In genomic region chr7:31017104-31017901, GRCm38 (mm10) we compare ENCODE assay signal across 8 mouse cellular contexts. TPM values are rescaled to one million over a fixed set of nuclear protein-coding genes. Genes with fewer than 3 reads are reported as not detected.
DNase-seq lines count a peak whose midpoint lies in the region; ATAC-seq lines count a peak whose summit lies in the region.

No protein-coding gene starts in this region.

- DNase-seq in urinary bladder, postnatal 14 days (ENCODE audit: low spot score) = peak; percentile 53
- DNase-seq in urinary bladder, postnatal 4 days (ENCODE audit: low spot score in 2 of 2) = no peak
- DNase-seq in liver, embryonic 11.5 days (ENCODE audit: low spot score) = no peak
- no peak for DNase-seq in adipocyte (ENCODE audit: low spot score)
- no peak for DNase-seq in cerebellum, adult 11-12 months

- no peaks in the 10 kb centered on the region for H3K36me3 ChIP-seq in forebrain, embryonic 16.5 days (ENCODE audit: control insufficient read depth, insufficient read depth)
- H3K36me3 ChIP-seq in forebrain, embryonic 13.5 days (ENCODE audit: poor library complexity, severe bottlenecking) = no peaks in the 10 kb centered on the region
- no peaks in the 10 kb centered on the region for H3K36me3 ChIP-seq in intestine, embryonic 15.5 days
- H3K36me3 ChIP-seq in liver, embryonic 11.5 days (ENCODE audit: control insufficient read depth, insufficient read depth, low read length) = no peaks in the 10 kb centered on the region

- no peak overlapping the region for H3K4me3 ChIP-seq in forebrain, embryonic 16.5 days (replicated peaks; ENCODE audit: low read length)
- no peak overlapping the region for H3K4me3 ChIP-seq in forebrain, embryonic 13.5 days
- H3K4me3 ChIP-seq in intestine, embryonic 15.5 days (replicated peaks) = no peak overlapping the region
- no peak overlapping the region for H3K4me3 ChIP-seq in liver, embryonic 11.5 days (ENCODE audit: low read depth, low read length)

- no peaks in the 10 kb centered on the region for H3K9me3 ChIP-seq in forebrain, embryonic 16.5 days (ENCODE audit: control insufficient read depth, low read length)
- H3K9me3 ChIP-seq in forebrain, embryonic 13.5 days (replicated peaks) = no peaks in the 10 kb centered on the region
- no peaks in the 10 kb centered on the region for H3K9me3 ChIP-seq in intestine, embryonic 15.5 days
- H3K9me3 ChIP-seq in liver, embryonic 11.5 days (ENCODE audit: control insufficient read depth, low read length) = no peaks in the 10 kb centered on the region

- no peak overlapping the region for H3K4me2 ChIP-seq in forebrain, embryonic 16.5 days (ENCODE audit: low read length)
- no peak overlapping the region for H3K4me2 ChIP-seq in forebrain, embryonic 13.5 days
- H3K4me2 ChIP-seq in intestine, embryonic 15.5 days (replicated peaks) = peak overlapping the region; percentile 11; the same call in 1 of the 2 replicates
- H3K4me2 ChIP-seq in liver, embryonic 11.5 days = no peak overlapping the region

- H3K27me3 ChIP-seq in forebrain, embryonic 16.5 days (replicated peaks; ENCODE audit: control insufficient read depth, insufficient read depth, low read length) = no peaks in the 10 kb centered on the region
- no peaks in the 10 kb centered on the region for H3K27me3 ChIP-seq in forebrain, embryonic 13.5 days
- no peaks in the 10 kb centered on the region for H3K27me3 ChIP-seq in intestine, embryonic 15.5 days (replicated peaks)
- no peaks in the 10 kb centered on the region for H3K27me3 ChIP-seq in liver, embryonic 11.5 days (replicated peaks; ENCODE audit: control insufficient read depth, insufficient read depth, low read length)

- 42% methylated on average over 10 of the region's 10 CpGs for WGBS in forebrain, embryonic 16.5 days
- WGBS in forebrain, embryonic 13.5 days = 52% methylated on average over 10 of the region's 10 CpGs
- 36% methylated on average over 10 of the region's 10 CpGs for WGBS in intestine, embryonic 15.5 days
- 58% methylated on average over 10 of the region's 10 CpGs for WGBS in liver, embryonic 11.5 days

- no peak overlapping the region for H3K9ac ChIP-seq in forebrain, embryonic 16.5 days (replicated peaks; ENCODE audit: low read depth, low read length)
- H3K9ac ChIP-seq in forebrain, embryonic 13.5 days = no peak overlapping the region
- no peak overlapping the region for H3K9ac ChIP-seq in intestine, embryonic 15.5 days
- H3K9ac ChIP-seq in liver, embryonic 11.5 days (ENCODE audit: low read depth, low read length) = no peak overlapping the region

- H3K27ac ChIP-seq in forebrain, embryonic 16.5 days (ENCODE audit: low read length) = 0 out of 2 replicates have a peak overlapping the region, but pooled peaks have one; percentile 20
- no peak overlapping the region for H3K27ac ChIP-seq in forebrain, embryonic 13.5 days
- no peak overlapping the region for H3K27ac ChIP-seq in intestine, embryonic 15.5 days
- no peak overlapping the region for H3K27ac ChIP-seq in liver, embryonic 11.5 days (ENCODE audit: low read depth, low read length)

- peak; percentile 54 for ATAC-seq in forebrain, embryonic 16.5 days
- no peak for ATAC-seq in forebrain, embryonic 13.5 days
- peak; percentile 91 for ATAC-seq in intestine, embryonic 15.5 days
- ATAC-seq in liver, embryonic 11.5 days (replicated peaks; ENCODE audit: low FRiP score) = peak; percentile 47; the same call in 1 of the 2 replicates

- H3K4me1 ChIP-seq in forebrain, embryonic 16.5 days (replicated peaks; ENCODE audit: control insufficient read depth, insufficient read depth, low read length) = peaks cover 8% of the 10 kb centered on the region; the same call in 1 of the 2 replicates
- H3K4me1 ChIP-seq in forebrain, embryonic 13.5 days = peaks cover 20% of the 10 kb centered on the region
- peaks cover 15% of the 10 kb centered on the region for H3K4me1 ChIP-seq in intestine, embryonic 15.5 days (replicated peaks)
- H3K4me1 ChIP-seq in liver, embryonic 11.5 days (replicated peaks; ENCODE audit: control insufficient read depth, insufficient read depth, low read length) = no peaks in the 10 kb centered on the region; the same call in none of the 2 replicates

RNA-seq across cellular contexts. Expression of gene Fxyd5, which starts 25.0 kb away (rescaled TPM):
- 21.7 and 23.4 TPM in 2 replicates for polyA plus RNA-seq in forebrain, embryonic 16.5 days (2015; fragmentation: Nextera tagmentation; extraction: Ambion mirVana)
- polyA plus RNA-seq in forebrain, embryonic 13.5 days (2015; fragmentation: Nextera tagmentation; extraction: Ambion mirVana) = 11.5 and 12.2 TPM in 2 replicates
- polyA plus RNA-seq in intestine, embryonic 15.5 days (2015; fragmentation: Nextera tagmentation; extraction: Ambion mirVana) = 21.7 and 29.8 TPM in 2 replicates
- 28.1 and 31.1 TPM in 2 replicates for polyA plus RNA-seq in liver, embryonic 11.5 days (2014; fragmentation: Nextera tagmentation; extraction: Ambion mirVana)

RNA-seq across cellular contexts. Expression of gene Fxyd7, which starts 34.0 kb away (rescaled TPM):
- polyA plus RNA-seq in forebrain, embryonic 16.5 days (2015; fragmentation: Nextera tagmentation; extraction: Ambion mirVana) = 51.0 and 95.0 TPM in 2 replicates
- polyA plus RNA-seq in forebrain, embryonic 13.5 days (2015; fragmentation: Nextera tagmentation; extraction: Ambion mirVana) = 19.8 and 33.0 TPM in 2 replicates
- polyA plus RNA-seq in intestine, embryonic 15.5 days (2015; fragmentation: Nextera tagmentation; extraction: Ambion mirVana) = 20.3 and 20.7 TPM in 2 replicates
- polyA plus RNA-seq in liver, embryonic 11.5 days (2014; fragmentation: Nextera tagmentation; extraction: Ambion mirVana) = 1.9 and 2.6 TPM in 2 replicates

RNA-seq across cellular contexts. Expression of gene Fxyd1, which starts 39.7 kb away (rescaled TPM):
- 10.7 and 14.5 TPM in 2 replicates for polyA plus RNA-seq in forebrain, embryonic 16.5 days (2015; fragmentation: Nextera tagmentation; extraction: Ambion mirVana)
- 2.5 and 3.9 TPM in 2 replicates for polyA plus RNA-seq in forebrain, embryonic 13.5 days (2015; fragmentation: Nextera tagmentation; extraction: Ambion mirVana)
- polyA plus RNA-seq in intestine, embryonic 15.5 days (2015; fragmentation: Nextera tagmentation; extraction: Ambion mirVana) = 64.5 and 80.1 TPM in 2 replicates
- polyA plus RNA-seq in liver, embryonic 11.5 days (2014; fragmentation: Nextera tagmentation; extraction: Ambion mirVana) = 23.5 and 35.8 TPM in 2 replicates

RNA-seq across cellular contexts. Expression of gene Lgi4, which starts 41.8 kb away (rescaled TPM):
- polyA plus RNA-seq in forebrain, embryonic 16.5 days (2015; fragmentation: Nextera tagmentation; extraction: Ambion mirVana) = 0.20 and 0.24 TPM in 2 replicates
- 0.19 and 0.26 TPM in 2 replicates for polyA plus RNA-seq in forebrain, embryonic 13.5 days (2015; fragmentation: Nextera tagmentation; extraction: Ambion mirVana)
- 1.5 TPM in 2 replicates for polyA plus RNA-seq in intestine, embryonic 15.5 days (2015; fragmentation: Nextera tagmentation; extraction: Ambion mirVana)
- 0.30 and 0.45 TPM in 2 replicates for polyA plus RNA-seq in liver, embryonic 11.5 days (2014; fragmentation: Nextera tagmentation; extraction: Ambion mirVana)

RNA-seq across cellular contexts. Expression of gene Fam187b, which starts 43.7 kb away (rescaled TPM):
- polyA plus RNA-seq in forebrain, embryonic 16.5 days (2015; fragmentation: Nextera tagmentation; extraction: Ambion mirVana) = 0.26 and 0.42 TPM in 2 replicates
- 0.58 and 0.74 TPM in 2 replicates for polyA plus RNA-seq in forebrain, embryonic 13.5 days (2015; fragmentation: Nextera tagmentation; extraction: Ambion mirVana)
- 10.1 and 11.4 TPM in 2 replicates for polyA plus RNA-seq in intestine, embryonic 15.5 days (2015; fragmentation: Nextera tagmentation; extraction: Ambion mirVana)
- polyA plus RNA-seq in liver, embryonic 11.5 days (2014; fragmentation: Nextera tagmentation; extraction: Ambion mirVana) = 3.2 and 4.1 TPM in 2 replicates
